Mouse (Mus musculus) limb, embryonic 14.5 days (tissue): ENCODE data around the gene Rxfp4. TPM values are rescaled to one million over a fixed set of nuclear protein-coding genes. Genes with fewer than 3 reads are reported as not detected.

Source experiments
- ATAC-seq: fragments of 200-750 bp; cut with Nextera tagmentation; 2 replicates; pipeline ENCODE4 v1.8.0; 2017; ENCODE audit warnings: low read depth, moderate number of reproducible peaks, moderate TSS enrichment; ENCODE audit not compliant: low FRiP score
- DNase-seq: peaks from one replicate; pipeline ENCODE4 v3.0.0-alpha.2; 2015; ENCODE audit warnings: low spot score
- H3K27ac ChIP-seq: fragments of 300-500 bp; sonication (generic); replicated peaks from 2 replicates; pipeline ENCODE4 v1.5.1; 2014; ENCODE audit warnings: low read depth, mild to moderate bottlenecking, low read length, moderate library complexity, mixed read lengths
- H3K27me3 ChIP-seq: fragments of 300-500 bp; sonication (generic); 2 replicates; pipeline ENCODE4 v1.6.1; 2014; ENCODE audit warnings: low read length, mixed read lengths; ENCODE audit not compliant: control insufficient read depth, insufficient read depth
- H3K36me3 ChIP-seq: fragments of 300-500 bp; sonication (generic); 2 replicates; pipeline ENCODE4 v1.6.1; 2014; ENCODE audit warnings: mild to moderate bottlenecking, low read length, moderate library complexity, mixed read lengths; ENCODE audit not compliant: control insufficient read depth, insufficient read depth
- H3K4me1 ChIP-seq: fragments of 300-500 bp; sonication (generic); 2 replicates; pipeline ENCODE4 v1.6.1; 2014; ENCODE audit warnings: antibody characterized with exemption, low read length, mixed read lengths; ENCODE audit not compliant: control insufficient read depth, insufficient read depth
- H3K4me2 ChIP-seq: fragments of 300-500 bp; sonication (generic); replicated peaks from 2 replicates; pipeline ENCODE4 v1.6.1; 2014; ENCODE audit warnings: low read depth, mild to moderate bottlenecking, low read length, moderate library complexity; ENCODE audit not compliant: severe bottlenecking
- H3K4me3 ChIP-seq: fragments of 300-500 bp; sonication (generic); replicated peaks from 2 replicates; pipeline ENCODE4 v1.5.1; 2014; ENCODE audit warnings: low read length
- H3K9ac ChIP-seq: fragments of 300-500 bp; sonication (generic); 2 replicates; pipeline ENCODE4 v1.6.1; 2014; ENCODE audit warnings: mild to moderate bottlenecking, low read depth, low read length, moderate library complexity; ENCODE audit not compliant: severe bottlenecking
- H3K9me3 ChIP-seq: fragments of 300-500 bp; sonication (generic); 2 replicates; pipeline ENCODE4 v1.6.1; 2016; ENCODE audit warnings: low read length; ENCODE audit not compliant: control insufficient read depth
- POLR2A ChIP-seq: fragments of 200-500 bp; IDR thresholded peaks from 2 replicates; pipeline ENCODE4 v1.8.0; 2012; ENCODE audit warnings: inconsistent platforms, mild to moderate bottlenecking, moderate library complexity, borderline replicate concordance; ENCODE audit not compliant: insufficient read depth, insufficient read length; ENCODE audit errors: extremely low read depth
- WGBS: fragments of 180-500 bp; shearing (Covaris S2); extraction: QIAGEN DNeasy Blood & Tissue Kit; methylation state at CpG from one replicate; pipeline ENCODE4 v1.1.7; 2014; 5-methylcytosine and 5-hydroxymethylcytosine counted together
- polyA plus RNA-seq, 2 experiments: library from polyadenylated mRNA; depleted of rRNA in 1 of 2; stranded (reverse) in 1 of 2; unstranded in 1 of 2; fragments of >200 nt; fragmentation: Nextera tagmentation in 1 of 2; extraction: Ambion mirVana in 1 of 2; gene quantifications; 2 replicates each; pipeline versions ENCODE4 v1.2.1 to v1.2.3; 2012 to 2014

The Rxfp4 gene
- polyA plus RNA-seq, 2 experiments: 0.15 TPM; not detected in 1

DNA sequence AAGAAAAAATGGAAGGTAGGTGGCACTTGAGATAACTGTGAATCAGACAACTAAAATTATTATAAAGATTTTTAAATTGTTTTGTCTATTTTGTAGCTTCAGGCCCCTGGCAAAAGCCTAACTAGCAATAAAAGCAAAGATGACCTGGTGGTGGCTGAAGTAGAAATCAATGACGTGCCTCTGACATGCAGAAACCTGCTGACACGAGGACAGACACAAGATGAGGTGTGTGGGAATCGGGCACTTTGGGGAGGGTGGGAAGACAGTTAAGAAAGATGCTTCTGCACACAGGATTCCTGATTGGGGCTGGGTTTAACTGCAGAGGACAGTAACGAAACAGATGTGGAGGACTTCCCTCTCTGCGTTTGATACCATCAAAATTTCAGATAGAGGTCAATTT lies 36.1 kb upstream of the Rxfp4 start:
- Histone ChIP-seq H3K27ac (no peak overlapping the region), H3K4me3 (no peak overlapping the region), H3K27me3 (no peaks in the 10 kb centered on the region), H3K36me3 (peaks cover 65% of the 10 kb centered on the region), H3K4me1 (peaks cover 9% of the 10 kb centered on the region), H3K9ac (no peak overlapping the region), H3K4me2 (no peak overlapping the region), H3K9me3 (no peaks in the 10 kb centered on the region)
- DNase-seq (no peak), ATAC-seq (no peak)
- 82% methylated on average over 5 of the region's 5 CpGs for WGBS
- no peak for TF ChIP-seq POLR2A

DNA sequence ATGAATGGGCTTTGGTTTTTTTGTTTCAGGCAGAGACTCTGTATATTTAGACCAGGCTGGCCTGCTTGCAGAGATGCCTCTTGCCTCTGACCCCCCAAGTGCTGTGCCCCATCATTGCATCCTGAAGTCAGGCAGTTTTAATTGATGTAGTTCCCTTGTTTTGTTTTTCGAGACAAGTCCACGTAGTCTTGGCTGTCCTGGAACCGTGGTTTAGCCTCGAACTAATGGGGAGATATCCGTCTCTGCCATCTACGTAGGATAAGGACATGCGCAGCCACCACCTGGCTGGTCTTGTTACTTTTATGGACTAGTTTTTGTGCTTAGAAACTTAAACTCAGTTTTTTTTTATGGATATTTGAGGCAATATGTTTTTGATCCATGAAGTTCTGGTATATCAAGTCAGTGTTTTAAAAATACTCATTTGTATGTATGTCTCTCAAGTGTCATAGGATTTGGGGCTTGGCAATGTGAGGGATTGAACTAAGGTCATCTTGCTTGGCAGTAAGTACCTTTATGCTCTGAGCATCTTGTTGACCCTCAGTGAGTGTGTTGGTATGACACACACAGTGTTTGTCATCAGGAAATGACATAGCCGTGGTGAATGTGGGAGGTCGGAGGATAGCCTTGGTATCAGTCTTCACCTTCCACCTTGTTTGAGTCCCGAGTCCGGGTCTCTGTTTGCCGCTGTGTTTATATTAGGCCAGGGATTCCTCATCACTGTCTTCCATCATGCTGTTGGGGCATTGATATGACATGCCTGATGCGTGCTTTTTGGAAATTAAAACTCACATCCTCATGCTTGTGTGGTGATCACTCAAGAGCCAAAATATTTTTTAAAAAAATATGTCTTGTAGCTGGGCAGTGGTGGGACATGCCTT lies 34.0 kb upstream of the Rxfp4 start:
- Histone ChIP-seq H3K27ac (peak overlapping the region; percentile 99; the same call in 1 of the 2 replicates), H3K36me3 (peaks cover 45% of the 10 kb centered on the region), H3K27me3 (no peaks in the 10 kb centered on the region), H3K9ac (peak overlapping the region; percentile 85), H3K4me3 (peak overlapping the region; percentile 88), H3K4me2 (peak overlapping the region; percentile 81), H3K9me3 (no peaks in the 10 kb centered on the region), H3K4me1 (peaks cover 9% of the 10 kb centered on the region)
- DNase-seq: no peak
- no peak for ATAC-seq
- WGBS: 40% methylated on average over 13 of the region's 13 CpGs
- TF ChIP-seq POLR2A: no peak

- Histone ChIP-seq H3K4me3 (peak overlapping the region; percentile 88), H3K27me3 (no peaks in the 10 kb centered on the region), H3K9me3 (no peaks in the 10 kb centered on the region), H3K4me2 (peak overlapping the region; percentile 81), H3K27ac (peak overlapping the region; percentile 99), H3K9ac (peak overlapping the region; percentile 85), H3K4me1 (peaks cover 9% of the 10 kb centered on the region), H3K36me3 (peaks cover 37% of the 10 kb centered on the region)
- ATAC-seq (peak; percentile 64), DNase-seq (peak; percentile 58)
- TF ChIP-seq POLR2A: no peak
- WGBS: under 1% methylated on average over 35 of the region's 45 CpGs
These were observed 33.1 kb upstream of the Rxfp4 start for GRCm38 (mm10) chr3:88685958-88686451.

DNA sequence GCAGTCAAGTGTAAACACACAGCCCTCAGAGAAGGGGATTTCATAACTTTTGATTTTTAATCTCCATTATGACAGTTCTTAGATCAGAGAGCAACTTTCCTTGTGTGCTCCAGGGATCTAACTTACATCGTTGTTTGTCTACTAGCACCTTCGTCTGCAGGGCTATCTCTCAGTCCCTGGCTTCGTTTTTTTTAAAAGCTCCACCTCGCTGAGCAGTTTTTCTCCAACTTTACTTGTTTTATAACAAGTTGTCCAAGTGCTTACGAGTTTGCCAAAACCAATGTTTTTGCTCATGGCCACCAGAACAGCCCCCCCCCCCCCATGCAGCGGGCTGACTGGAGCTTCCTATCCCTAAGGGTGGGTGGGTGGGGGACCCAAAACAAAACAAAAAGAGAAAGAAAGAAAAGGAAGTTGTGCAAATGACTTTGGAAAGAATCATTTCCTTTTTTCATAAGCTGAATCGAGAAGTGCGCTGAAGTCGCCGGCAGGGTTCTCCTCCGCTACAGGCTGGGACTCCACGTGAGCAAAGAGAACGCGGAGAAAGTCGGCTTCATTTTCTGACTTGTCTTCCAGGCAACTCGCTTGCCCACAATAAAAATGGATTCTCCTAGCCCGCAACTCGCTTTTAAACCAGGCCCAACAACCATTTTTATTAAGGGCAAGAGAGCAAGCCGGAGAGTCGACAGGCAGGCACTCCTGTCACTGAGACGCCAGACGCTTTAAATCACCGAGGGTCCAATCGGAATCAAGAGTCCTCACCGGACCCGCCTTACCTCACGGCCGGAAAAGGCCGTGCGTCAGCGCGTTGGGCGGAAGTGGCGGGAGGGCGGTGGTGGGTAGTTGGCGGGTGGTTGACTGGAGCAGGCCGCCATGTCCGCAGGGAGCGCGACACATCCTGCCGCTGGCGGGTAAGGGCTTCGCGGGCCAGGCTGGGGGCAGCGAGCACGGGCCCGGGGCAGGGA lies 32.3 kb upstream of the Rxfp4 start, which contains the start of gene Khdc4:
TSS of gene Khdc4 (plus strand) at position 824 of the 962 bp plus-strand sequence.
- Histone ChIP-seq H3K9me3 (no peaks in the 10 kb centered on the region), H3K4me1 (peaks cover 9% of the 10 kb centered on the region), H3K4me3 (peak within 1 kb of the TSS; percentile 88), H3K27me3 (no peaks in the 10 kb centered on the region), H3K27ac (peak within 1 kb of the TSS; percentile 99), H3K4me2 (peak within 1 kb of the TSS; percentile 81), H3K36me3 (peaks cover 29% of the 10 kb centered on the region), H3K9ac (peak within 1 kb of the TSS; percentile 85)
- 1% methylated on average over 47 of the region's 47 CpGs for WGBS
- TF ChIP-seq POLR2A: peak; percentile 93; the same call in 1 of the 2 replicates
- DNase-seq: peak; percentile 99
- peak; percentile 99 for ATAC-seq
